Mouse (Mus musculus) heart, embryonic 13.5 days (tissue): ENCODE measurements at regions not wholly inside any gene's neighbourhood (a gene's known extent, or its start where the extent isn't known, plus 50 kb on each side); places are given as distances from the start of the nearest gene placed in this dataset.
A peak's percentile ranks its signal among the peaks of the same experiment; 100 is the strongest.

Experiments used
- ATAC-seq: fragments of 200-750 bp; cut with Nextera tagmentation; 2 replicates; pipeline ENCODE4 v1.8.0; 2017; ENCODE audit warnings: moderate TSS enrichment; ENCODE audit not compliant: insufficient number of reproducible peaks, low FRiP score, low TSS enrichment; ENCODE audit errors: extremely low read depth
- H3K27ac ChIP-seq: fragments of 300-500 bp; sonication (generic); replicated peaks from 2 replicates; pipeline ENCODE4 v1.5.1; 2015; ENCODE audit warnings: moderate library complexity, mild to moderate bottlenecking, inconsistent platforms
- H3K27me3 ChIP-seq: fragments of 300-500 bp; sonication (generic); replicated peaks from 2 replicates; pipeline ENCODE4 v1.6.1; 2015; ENCODE audit warnings: mild to moderate bottlenecking, inconsistent platforms
- H3K36me3 ChIP-seq: fragments of 300-500 bp; sonication (generic); 2 replicates; pipeline ENCODE4 v1.6.1; 2015; ENCODE audit warnings: mild to moderate bottlenecking, inconsistent platforms
- H3K4me1 ChIP-seq: fragments of 300-500 bp; sonication (generic); 2 replicates; pipeline ENCODE4 v1.6.1; 2015; ENCODE audit warnings: inconsistent platforms
- H3K4me2 ChIP-seq: fragments of 300-500 bp; sonication (generic); 2 replicates; pipeline ENCODE4 v1.6.1; 2015; ENCODE audit warnings: inconsistent platforms, mild to moderate bottlenecking, moderate library complexity
- H3K4me3 ChIP-seq: fragments of 300-500 bp; sonication (generic); 2 replicates; pipeline ENCODE4 v1.5.1; 2015; ENCODE audit warnings: moderate library complexity, mild to moderate bottlenecking, inconsistent platforms
- H3K9ac ChIP-seq: fragments of 300-500 bp; sonication (generic); 2 replicates; pipeline ENCODE4 v1.6.1; 2015; ENCODE audit warnings: inconsistent platforms, mild to moderate bottlenecking, moderate library complexity
- H3K9me3 ChIP-seq: fragments of 300-500 bp; sonication (generic); 2 replicates; pipeline ENCODE4 v1.6.1; 2016; ENCODE audit warnings: inconsistent platforms
- WGBS: fragments of 180-500 bp; shearing (Covaris S2); methylation state at CpG from one replicate; pipeline ENCODE4 v1.1.7; 2015; ENCODE audit warnings: mixed read lengths; 5-methylcytosine and 5-hydroxymethylcytosine counted together

DNA sequence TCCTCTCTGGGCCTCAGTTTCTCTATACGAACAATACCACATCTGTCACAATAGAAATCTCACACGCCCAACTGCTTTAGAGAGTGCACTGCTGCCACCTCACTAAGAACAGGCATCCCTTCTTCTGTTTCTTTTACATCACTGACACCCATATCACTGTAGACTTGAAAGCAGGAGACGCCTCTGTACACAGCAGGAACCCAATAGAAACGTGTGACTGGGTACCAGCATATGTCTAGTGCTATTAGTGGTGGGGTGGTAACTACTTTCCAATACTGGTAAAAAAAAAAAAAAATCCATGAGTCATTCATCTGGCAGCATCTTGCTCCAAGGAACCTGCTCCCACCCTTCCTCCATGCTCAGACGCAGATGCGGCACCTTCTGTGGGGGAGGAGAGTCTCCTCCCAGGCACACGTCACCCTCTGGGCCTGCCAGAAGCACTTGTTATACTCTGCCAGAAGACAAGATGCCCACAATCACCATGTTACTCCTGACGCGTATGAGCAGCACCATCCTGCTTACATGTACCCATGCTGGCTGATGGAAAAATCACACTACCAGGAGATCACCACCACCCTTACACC lies 151.3 kb upstream of the Plxna4 start:
- 79% methylated on average over 9 of the region's 9 CpGs for WGBS
- no peak overlapping the region for H3K27ac ChIP-seq
- H3K36me3 ChIP-seq: no peaks in the 10 kb centered on the region
- H3K4me2 ChIP-seq: no peak overlapping the region
- no peak overlapping the region for H3K4me3 ChIP-seq
- H3K4me1 ChIP-seq: no peaks in the 10 kb centered on the region
- no peak overlapping the region for H3K9ac ChIP-seq
- no peaks in the 10 kb centered on the region for H3K27me3 ChIP-seq
- no peak for ATAC-seq
- no peaks in the 10 kb centered on the region for H3K9me3 ChIP-seq

DNA sequence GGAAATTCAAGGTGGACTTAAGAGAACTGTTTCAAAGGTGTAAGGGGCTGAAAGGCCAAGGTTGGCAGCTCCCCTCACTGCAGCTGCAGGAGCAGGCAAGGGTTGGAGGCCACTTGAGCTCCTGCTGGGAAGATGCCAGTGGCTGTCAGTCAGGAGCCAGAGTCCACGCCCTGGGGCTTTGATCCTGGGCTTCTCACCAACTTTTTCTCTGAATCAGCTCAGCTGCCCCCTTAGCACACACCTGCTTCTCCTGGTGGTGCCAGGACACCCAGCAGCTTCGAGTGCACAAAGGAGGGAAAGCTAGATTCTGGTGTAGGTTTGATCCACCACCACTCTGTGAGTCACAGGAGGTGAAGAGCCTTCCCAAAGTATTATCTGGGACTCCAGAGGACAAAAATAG lies 140.7 kb upstream of the Plxna4 start:
- no peak; the same call in 1 of the 2 replicates for ATAC-seq
- H3K9me3 ChIP-seq: no peaks in the 10 kb centered on the region
- H3K4me2 ChIP-seq: 0 out of 2 replicates have a peak overlapping the region, but pooled peaks have one; percentile 12
- H3K4me1 ChIP-seq: peaks cover 18% of the 10 kb centered on the region
- 0 out of 2 replicates have a peak overlapping the region, but pooled peaks have one; percentile 15 for H3K27ac ChIP-seq
- 7% methylated on average over 2 of the region's 2 CpGs for WGBS
- H3K27me3 ChIP-seq: no peaks in the 10 kb centered on the region
- no peak overlapping the region for H3K9ac ChIP-seq
- H3K36me3 ChIP-seq: no peaks in the 10 kb centered on the region
- no peak overlapping the region for H3K4me3 ChIP-seq

DNA sequence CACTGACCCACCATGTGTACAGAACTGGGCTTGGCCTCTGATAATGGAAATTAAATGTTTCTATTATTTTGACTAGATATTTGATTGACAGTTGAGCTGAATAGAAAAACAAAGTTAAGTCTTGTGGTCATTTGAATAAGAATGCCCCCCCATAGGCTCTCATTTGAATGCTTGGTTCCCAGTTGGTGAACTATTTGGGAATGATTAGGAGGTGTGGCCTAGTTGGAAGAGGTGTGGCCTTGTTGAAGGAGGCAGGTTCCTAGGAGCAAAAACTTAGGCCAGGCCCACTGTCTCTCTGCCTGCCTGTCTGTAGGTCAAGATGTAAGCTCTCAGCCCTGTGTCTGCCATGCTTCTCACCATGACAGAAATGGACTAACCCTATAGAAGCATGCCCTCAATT lies 138.6 kb upstream of the Plxna4 start:
- ATAC-seq: no peak
- no peak overlapping the region for H3K9ac ChIP-seq
- no peaks in the 10 kb centered on the region for H3K36me3 ChIP-seq

DNA sequence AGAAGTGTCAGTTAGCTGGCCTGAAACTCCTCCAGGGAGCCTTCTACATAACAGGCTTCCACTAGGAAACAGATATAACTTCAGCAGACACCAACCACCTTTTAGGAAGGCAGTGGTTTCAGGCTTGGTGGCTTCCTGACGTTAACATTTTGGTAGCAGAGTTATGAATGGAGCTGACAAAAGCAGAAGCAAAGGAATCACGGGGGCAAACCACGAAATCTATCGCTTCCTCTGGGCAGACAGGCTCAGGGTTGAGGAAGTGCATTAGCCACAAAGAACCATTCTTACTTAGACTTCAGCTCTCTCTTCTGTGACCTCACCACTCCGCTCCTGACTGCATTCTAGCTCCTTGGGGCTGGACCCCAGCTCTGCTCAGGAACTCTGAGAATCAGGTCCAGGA lies 129.9 kb upstream of the Plxna4 start:
- Histone ChIP-seq H3K4me1 (no peaks in the 10 kb centered on the region), H3K9me3 (no peaks in the 10 kb centered on the region), H3K9ac (no peak overlapping the region), H3K27ac (no peak overlapping the region), H3K36me3 (no peaks in the 10 kb centered on the region), H3K4me2 (no peak overlapping the region), H3K4me3 (no peak overlapping the region), H3K27me3 (no peaks in the 10 kb centered on the region)
- 67% methylated on average over 5 of the region's 5 CpGs for WGBS
- ATAC-seq: no peak

More for the DNA sequence above, 138.6 kb upstream of the Plxna4 start:
- no peak overlapping the region for H3K4me2 ChIP-seq
- no peak overlapping the region for H3K4me3 ChIP-seq
- no peak overlapping the region for H3K27ac ChIP-seq
- H3K27me3 ChIP-seq: no peaks in the 10 kb centered on the region
- no peaks in the 10 kb centered on the region for H3K9me3 ChIP-seq
- H3K4me1 ChIP-seq: peaks cover 18% of the 10 kb centered on the region

DNA sequence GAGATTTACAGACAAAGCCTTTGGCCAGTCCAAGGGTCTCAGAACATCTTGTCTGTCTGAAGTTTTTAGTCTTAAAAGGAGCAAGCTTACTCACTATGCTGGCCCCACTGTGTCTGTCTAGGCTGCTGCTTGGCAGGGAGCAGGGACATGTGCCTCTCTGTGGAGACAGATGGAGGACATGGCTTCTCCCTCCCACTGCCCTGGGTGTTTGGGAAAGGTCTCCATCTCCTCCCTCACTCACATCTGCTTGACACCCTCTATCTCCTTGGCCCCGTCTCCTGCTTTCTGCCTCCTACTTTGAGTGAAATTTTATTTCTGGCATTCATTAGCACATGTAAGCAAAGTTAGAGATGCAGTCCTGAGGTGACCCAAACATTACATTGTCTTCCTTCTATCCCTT lies 127.1 kb upstream of the Plxna4 start:
- 0 out of 2 replicates have a peak, but pooled peaks cover 3% of the 10 kb centered on the region for H3K4me1 ChIP-seq
- 47% methylated on average over 1 of the region's 1 CpGs for WGBS
- no peak overlapping the region for H3K4me2 ChIP-seq
- no peak overlapping the region for H3K27ac ChIP-seq
- no peak overlapping the region for H3K4me3 ChIP-seq
- no peaks in the 10 kb centered on the region for H3K9me3 ChIP-seq
- no peak overlapping the region for H3K9ac ChIP-seq
- H3K36me3 ChIP-seq: no peaks in the 10 kb centered on the region
- no peak for ATAC-seq
- H3K27me3 ChIP-seq: peaks cover 6% of the 10 kb centered on the region

DNA sequence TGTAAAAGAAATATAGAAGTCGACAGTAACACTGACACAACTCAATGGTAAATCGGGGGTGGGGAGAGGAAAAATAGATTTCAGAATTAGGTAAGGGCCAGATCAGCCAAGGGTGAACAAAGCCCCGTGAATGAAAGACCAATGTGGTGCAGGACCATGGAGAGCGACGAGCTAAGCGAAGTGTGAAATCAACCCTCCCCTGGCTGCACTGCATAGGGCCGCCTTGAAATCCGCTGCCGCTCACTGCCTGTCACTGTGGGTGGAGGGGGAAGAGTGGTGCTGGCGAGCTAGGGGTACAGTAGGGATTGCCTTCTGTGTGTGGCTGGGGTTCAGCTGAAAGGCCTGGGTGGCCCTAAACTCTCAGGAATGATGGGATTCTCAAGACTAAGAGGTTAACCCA lies 122.2 kb upstream of the Plxna4 start:
- 6% methylated on average over 10 of the region's 10 CpGs for WGBS
- no peak overlapping the region for H3K4me2 ChIP-seq
- no peaks in the 10 kb centered on the region for H3K36me3 ChIP-seq
- H3K27ac ChIP-seq: no peak overlapping the region
- no peak overlapping the region for H3K4me3 ChIP-seq
- no peaks in the 10 kb centered on the region for H3K9me3 ChIP-seq
- peaks cover 12% of the 10 kb centered on the region for H3K27me3 ChIP-seq
- ATAC-seq: no peak
- 0 out of 2 replicates have a peak, but pooled peaks cover 3% of the 10 kb centered on the region for H3K4me1 ChIP-seq
- no peak overlapping the region for H3K9ac ChIP-seq

DNA sequence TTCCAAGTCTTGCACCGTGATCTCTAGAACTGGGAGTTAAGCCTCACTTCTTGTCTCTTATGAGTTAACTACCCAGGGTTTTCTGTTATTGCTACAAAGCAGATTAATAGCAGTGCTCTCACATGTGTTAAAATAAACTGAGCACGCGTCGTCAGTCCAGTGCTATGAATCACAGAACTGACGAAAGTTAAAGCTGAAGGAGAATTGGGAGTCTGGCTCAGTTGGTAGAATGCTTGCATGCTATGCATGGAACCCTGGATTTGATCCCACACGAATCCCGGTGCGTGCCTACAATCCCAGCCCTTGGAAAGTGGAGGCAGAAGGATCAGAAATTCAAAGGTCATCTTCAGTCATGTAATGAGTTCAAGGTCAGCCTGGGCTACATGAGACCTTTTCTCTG lies 121.6 kb upstream of the Plxna4 start:
- H3K27ac ChIP-seq: no peak overlapping the region
- H3K27me3 ChIP-seq: peaks cover 12% of the 10 kb centered on the region
- no peaks in the 10 kb centered on the region for H3K36me3 ChIP-seq
- ATAC-seq: no peak
- H3K9me3 ChIP-seq: no peaks in the 10 kb centered on the region
- H3K9ac ChIP-seq: no peak overlapping the region
- 0 out of 2 replicates have a peak, but pooled peaks cover 3% of the 10 kb centered on the region for H3K4me1 ChIP-seq
- H3K4me2 ChIP-seq: no peak overlapping the region
- WGBS: 80% methylated on average over 8 of the region's 8 CpGs
- H3K4me3 ChIP-seq: no peak overlapping the region

DNA sequence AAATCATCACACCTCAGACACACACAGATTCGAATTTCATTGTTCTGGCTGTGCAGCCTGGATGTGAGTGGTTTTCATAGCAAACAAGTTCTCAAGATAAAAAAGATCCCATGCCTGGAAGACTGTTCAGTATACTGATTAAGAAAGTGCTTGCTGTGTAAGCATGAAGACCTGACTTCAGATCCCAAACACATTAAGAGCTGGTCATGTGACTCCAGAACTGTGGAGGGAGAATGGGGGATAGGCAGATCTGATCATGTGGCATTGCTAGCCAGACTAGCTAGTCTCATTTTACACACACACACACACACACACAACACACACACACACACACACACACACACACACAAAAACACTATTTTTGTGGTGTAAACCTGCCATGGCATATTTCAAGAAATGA lies 119.4 kb upstream of the Plxna4 start:
- H3K27ac ChIP-seq: no peak overlapping the region
- ATAC-seq: no peak
- no peak overlapping the region for H3K4me3 ChIP-seq
- no peak overlapping the region for H3K9ac ChIP-seq
- H3K36me3 ChIP-seq: no peaks in the 10 kb centered on the region
- H3K27me3 ChIP-seq: peaks cover 12% of the 10 kb centered on the region
- no peaks in the 10 kb centered on the region for H3K9me3 ChIP-seq
- 50% methylated on average over 1 of the region's 1 CpGs for WGBS
- no peak overlapping the region for H3K4me2 ChIP-seq
- H3K4me1 ChIP-seq: 0 out of 2 replicates have a peak, but pooled peaks cover 3% of the 10 kb centered on the region

DNA sequence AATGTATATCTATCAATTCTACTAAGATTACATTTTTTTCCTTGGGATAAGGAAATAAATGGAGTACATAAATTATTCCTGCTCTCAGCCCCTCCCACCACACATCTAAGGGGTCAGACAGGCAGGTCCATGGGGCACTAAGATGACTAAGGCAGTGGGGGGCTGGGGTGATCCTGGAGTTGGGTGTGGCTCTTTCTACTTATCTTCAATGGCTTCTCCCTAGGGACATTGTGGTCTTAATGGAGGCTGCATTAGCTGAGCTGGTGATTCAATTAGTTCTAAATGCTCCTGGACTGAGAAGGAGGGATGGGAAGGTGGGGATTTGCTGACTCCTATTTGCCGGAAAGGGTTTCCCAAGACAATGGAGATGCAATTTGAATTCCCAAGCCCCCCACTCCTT lies 118.4 kb upstream of the Plxna4 start:
- Histone ChIP-seq H3K9me3 (no peaks in the 10 kb centered on the region), H3K9ac (no peak overlapping the region), H3K27ac (no peak overlapping the region), H3K4me3 (no peak overlapping the region), H3K4me1 (0 out of 2 replicates have a peak, but pooled peaks cover 3% of the 10 kb centered on the region), H3K4me2 (no peak overlapping the region), H3K36me3 (no peaks in the 10 kb centered on the region), H3K27me3 (peaks cover 12% of the 10 kb centered on the region)
- WGBS: 65% methylated on average over 1 of the region's 1 CpGs
- no peak for ATAC-seq

DNA sequence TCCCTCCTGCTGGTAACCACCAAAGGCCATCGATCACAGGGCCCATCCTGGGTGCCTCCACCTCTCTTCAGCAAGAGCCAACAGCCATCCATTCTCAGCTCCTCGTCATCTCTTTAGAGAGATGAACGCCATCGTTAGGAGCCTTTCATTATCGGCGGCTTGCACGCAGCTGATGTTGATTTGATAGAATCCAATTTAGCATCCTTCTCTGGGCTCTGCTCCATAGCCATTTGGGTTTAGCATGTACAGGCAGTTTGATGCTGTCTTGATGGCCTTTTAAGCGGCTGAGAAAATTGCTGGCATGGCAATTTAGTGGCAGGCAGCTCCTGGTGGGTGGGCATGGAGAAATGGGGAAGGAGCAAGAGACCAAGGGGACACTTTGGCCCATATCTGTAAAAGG lies 115.5 kb upstream of the Plxna4 start:
- Histone ChIP-seq H3K4me1 (no peaks in the 10 kb centered on the region), H3K27me3 (no peaks in the 10 kb centered on the region), H3K27ac (no peak overlapping the region), H3K9ac (no peak overlapping the region), H3K4me2 (no peak overlapping the region), H3K36me3 (no peaks in the 10 kb centered on the region), H3K9me3 (no peaks in the 10 kb centered on the region), H3K4me3 (no peak overlapping the region)
- 86% methylated on average over 8 of the region's 8 CpGs for whole genome bisulfite sequencing
- ATAC-seq: no peak

DNA sequence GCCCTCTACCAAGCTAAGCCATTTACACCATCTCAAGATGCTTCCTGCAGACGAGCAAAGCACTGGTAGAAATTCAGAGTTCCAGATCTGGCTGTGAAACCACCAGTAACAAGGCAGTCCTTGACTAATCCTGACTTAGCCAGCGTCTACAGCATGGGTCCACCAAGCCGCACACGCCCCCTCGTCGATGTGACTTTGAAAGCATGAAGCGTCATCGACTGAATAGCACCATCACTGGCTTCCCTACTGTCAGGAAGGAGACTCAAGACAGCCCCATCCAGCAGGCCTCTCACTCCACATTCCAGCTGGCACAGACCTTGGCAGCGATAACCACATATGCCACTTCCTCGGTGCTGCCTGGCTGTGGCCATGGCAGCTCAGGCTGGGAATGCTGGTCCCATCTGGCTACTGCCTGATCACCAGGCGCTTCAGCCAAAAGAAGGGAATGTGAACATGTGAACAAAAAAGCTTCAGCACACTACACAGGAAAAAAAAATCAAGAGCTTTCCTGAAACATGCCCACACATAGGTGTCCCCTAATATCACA lies 114.3 kb upstream of the Plxna4 start:
- Histone ChIP-seq H3K4me1 (no peaks in the 10 kb centered on the region), H3K4me2 (no peak overlapping the region), H3K4me3 (no peak overlapping the region), H3K27me3 (no peaks in the 10 kb centered on the region), H3K9me3 (no peaks in the 10 kb centered on the region), H3K36me3 (no peaks in the 10 kb centered on the region), H3K9ac (no peak overlapping the region), H3K27ac (no peak overlapping the region)
- ATAC-seq: no peak
- WGBS: 83% methylated on average over 11 of the region's 11 CpGs

DNA sequence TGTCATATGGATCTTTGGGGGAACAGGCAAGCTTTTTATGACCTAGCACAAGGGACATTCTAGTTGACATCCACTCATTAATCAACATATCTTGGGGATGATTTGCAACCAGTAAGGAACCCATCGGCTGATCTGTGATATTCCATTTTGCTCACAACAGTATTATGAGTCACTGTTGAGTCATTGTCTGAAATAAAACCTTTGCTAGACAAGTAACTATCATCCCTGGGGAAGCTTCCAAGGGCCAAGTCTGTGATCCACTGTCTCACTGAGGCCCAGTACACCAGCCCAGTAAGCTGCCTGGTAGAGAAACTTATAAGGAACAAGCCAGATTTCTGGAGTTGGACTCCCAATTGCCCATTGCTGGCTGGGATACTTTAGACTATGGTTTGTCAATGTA lies 111.8 kb upstream of the Plxna4 start:
- Histone ChIP-seq H3K27ac (no peak overlapping the region), H3K27me3 (no peaks in the 10 kb centered on the region), H3K4me1 (no peaks in the 10 kb centered on the region), H3K4me3 (no peak overlapping the region), H3K36me3 (no peaks in the 10 kb centered on the region), H3K9me3 (no peaks in the 10 kb centered on the region), H3K4me2 (no peak overlapping the region), H3K9ac (no peak overlapping the region)
- WGBS: 74% methylated on average over 1 of the region's 1 CpGs
- ATAC-seq: no peak
